Mouse (Mus musculus) embryonic facial prominence, embryonic 12.5 days (tissue): Measurements from ENCODE around the gene 1700025F22Rik. TPM values are rescaled to one million over a fixed set of nuclear protein-coding genes. Genes with fewer than 3 reads are reported as not detected.
"Not testable (repeated sequence)": the region's sequence is repeated elsewhere in the genome, so short reads cannot be mapped to it uniquely, and the experiment has no call there.

ENCODE experiments used
- ATAC-seq: fragments of 200-750 bp; cut with Nextera tagmentation; 2 replicates; pipeline ENCODE4 v1.8.0; 2017; ENCODE audit not compliant: insufficient number of reproducible peaks, insufficient read depth, low FRiP score, low TSS enrichment
- H3K27ac ChIP-seq: fragments of 300-500 bp; sonication (generic); 2 replicates; pipeline ENCODE4 v1.5.1; 2016; ENCODE audit warnings: mild to moderate bottlenecking
- H3K27me3 ChIP-seq: fragments of 300-500 bp; sonication (generic); 2 replicates; pipeline ENCODE4 v1.6.1; 2016; ENCODE audit warnings: mild to moderate bottlenecking, moderate library complexity
- H3K36me3 ChIP-seq: fragments of 300-500 bp; sonication (generic); 2 replicates; pipeline ENCODE4 v1.6.1; 2016; ENCODE audit warnings: mild to moderate bottlenecking
- H3K4me1 ChIP-seq: fragments of 300-500 bp; sonication (generic); 2 replicates; pipeline ENCODE4 v1.6.1; 2016
- H3K4me2 ChIP-seq: fragments of 300-500 bp; sonication (generic); replicated peaks from 2 replicates; pipeline ENCODE4 v1.6.1; 2016; ENCODE audit warnings: mild to moderate bottlenecking, moderate library complexity
- H3K4me3 ChIP-seq: fragments of 300-500 bp; sonication (generic); 2 replicates; pipeline ENCODE4 v1.5.1; 2016; ENCODE audit warnings: mild to moderate bottlenecking
- H3K9ac ChIP-seq: fragments of 300-500 bp; sonication (generic); 2 replicates; pipeline ENCODE4 v1.6.1; 2016; ENCODE audit warnings: mild to moderate bottlenecking, moderate library complexity
- H3K9me3 ChIP-seq: fragments of 300-500 bp; sonication (generic); 2 replicates; pipeline ENCODE4 v1.6.1; 2016; ENCODE audit warnings: mild to moderate bottlenecking, moderate library complexity
- WGBS: fragments of 180-500 bp; shearing (Covaris S2); methylation state at CpG from one replicate; pipeline ENCODE4 v1.1.7; 2016; 5-methylcytosine and 5-hydroxymethylcytosine counted together
- polyA plus RNA-seq: library from polyadenylated mRNA; unstranded; fragments of >200 nt; fragmentation: Nextera tagmentation; extraction: Ambion mirVana; gene quantifications from 2 replicates; pipeline ENCODE4 v1.2.1, GENCODE M21; 2016

The 1700025F22Rik gene
- polyA plus RNA-seq, 1 experiment from 2014 or later = not detected

DNA sequence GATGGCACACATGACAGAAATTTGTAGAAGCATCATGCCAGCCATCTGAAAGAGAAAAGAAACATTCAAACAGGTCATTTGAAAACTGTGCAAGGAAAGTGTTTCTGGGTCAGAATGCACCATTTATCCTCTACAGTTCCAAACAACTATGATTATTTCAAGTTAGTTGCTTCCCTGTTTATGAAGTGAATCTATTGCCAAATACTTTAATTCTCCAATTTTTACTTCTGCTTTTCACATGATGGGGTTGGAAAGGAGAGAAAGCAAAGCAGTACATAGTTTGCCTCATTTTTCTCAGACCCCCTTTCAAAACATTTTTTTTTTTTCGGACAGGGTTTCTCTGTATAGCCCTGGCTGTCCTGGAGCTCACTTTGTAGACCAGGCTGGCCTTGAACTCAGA, 63.2 kb downstream of the 1700025F22Rik start:
- Histone ChIP-seq H3K9me3 (no peaks in the 10 kb centered on the region), H3K27me3 (0 out of 2 replicates have a peak, but pooled peaks cover 2% of the 10 kb centered on the region), H3K4me2 (no peak overlapping the region), H3K27ac (no peak overlapping the region), H3K36me3 (no peaks in the 10 kb centered on the region), H3K4me1 (no peaks in the 10 kb centered on the region), H3K4me3 (no peak overlapping the region), H3K9ac (no peak overlapping the region)
- ATAC-seq = no peak
- WGBS = 85% methylated on average over 1 of the region's 1 CpGs

DNA sequence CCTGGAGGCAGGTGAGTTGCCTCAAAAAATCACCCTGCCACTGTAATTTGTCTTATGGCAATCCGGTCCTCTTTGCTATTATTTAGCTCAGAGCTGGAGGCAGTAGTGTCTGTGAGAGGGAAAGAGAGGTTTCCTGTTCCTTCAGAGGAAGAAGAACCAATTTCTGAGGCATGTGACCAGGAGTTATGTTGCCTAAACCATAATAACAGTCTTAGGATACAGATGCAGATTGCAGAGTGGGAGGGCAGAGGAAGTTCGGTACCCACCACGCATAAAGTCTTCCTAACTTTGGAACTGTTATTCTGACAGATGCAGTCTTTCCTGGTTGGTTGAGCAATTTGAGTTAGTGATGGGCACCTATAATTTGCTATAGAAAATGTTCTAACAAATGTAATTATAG, 66.7 kb downstream of the 1700025F22Rik start:
- 79% methylated on average over 3 of the region's 3 CpGs for WGBS
- H3K9ac ChIP-seq = no peak overlapping the region
- H3K36me3 ChIP-seq = no peaks in the 10 kb centered on the region
- no peak overlapping the region for H3K4me2 ChIP-seq
- no peak for ATAC-seq
- H3K4me3 ChIP-seq = no peak overlapping the region
- H3K4me1 ChIP-seq = no peaks in the 10 kb centered on the region
- H3K27ac ChIP-seq = no peak overlapping the region
- peaks cover 3% of the 10 kb centered on the region; the same call in 1 of the 2 replicates for H3K27me3 ChIP-seq
- no peaks in the 10 kb centered on the region for H3K9me3 ChIP-seq

DNA sequence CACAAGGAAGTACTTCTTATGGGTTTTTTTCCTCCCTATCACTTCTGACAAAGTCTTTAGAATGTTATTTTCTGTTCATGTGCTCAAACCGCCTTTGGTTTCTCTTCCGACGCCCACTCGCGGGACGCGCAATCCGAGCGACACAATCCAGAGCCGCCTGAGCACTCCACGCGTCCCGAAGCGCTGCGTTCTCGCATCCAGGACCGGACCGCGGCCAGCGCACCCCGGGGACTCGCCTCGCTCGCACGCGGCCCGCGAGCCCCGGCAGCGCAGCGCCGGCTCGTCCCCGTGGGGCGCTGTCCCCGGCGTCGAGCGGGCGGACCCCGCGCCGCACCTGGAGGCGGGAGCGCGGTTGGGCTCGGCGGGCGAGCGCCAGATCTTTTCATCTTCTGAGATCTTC, 73.0 kb downstream of the 1700025F22Rik start:
- 4% methylated on average over 50 of the region's 50 CpGs for WGBS
- H3K36me3 ChIP-seq, H3K27me3 ChIP-seq, H3K9me3 ChIP-seq, H3K9ac ChIP-seq, H3K27ac ChIP-seq, ATAC-seq, H3K4me1 ChIP-seq: not testable (repeated sequence)
- Histone ChIP-seq H3K4me2 (peak overlapping the region; percentile 51), H3K4me3 (peak overlapping the region; percentile 34)

Other genes with a start within 250 kb of the 1700025F22Rik start
- 0.10 TPM in 1 of 2 replicates, not detected in the other for gene Zp1, start 244.7 kb downstream of the 1700025F22Rik start, polyA plus RNA-seq
- gene Ptgdr2, start 228.2 kb downstream of the 1700025F22Rik start, polyA plus RNA-seq = 0.14 and 0.18 TPM in 2 replicates
- 32.3 and 32.8 TPM in 2 replicates for gene Ccdc86, start 216.1 kb downstream of the 1700025F22Rik start, polyA plus RNA-seq
- gene Ms4a10, start 190.7 kb downstream of the 1700025F22Rik start, polyA plus RNA-seq = not detected in 2 replicates
- not detected in 2 replicates for gene Ms4a15, start 172.1 kb downstream of the 1700025F22Rik start, polyA plus RNA-seq
- gene Ms4a18, start 147.3 kb downstream of the 1700025F22Rik start, polyA plus RNA-seq = not detected in 2 replicates
- gene Ms4a8a, start 84.2 kb downstream of the 1700025F22Rik start, polyA plus RNA-seq = not detected in 2 replicates
- not detected in 2 replicates for gene 1700017D01Rik, start 34.4 kb downstream of the 1700025F22Rik start, polyA plus RNA-seq
- not detected in 2 replicates for gene Ms4a13, start 31.4 kb upstream of the 1700025F22Rik start, polyA plus RNA-seq
- gene Ms4a12, start 67.1 kb upstream of the 1700025F22Rik start, polyA plus RNA-seq = not detected in 2 replicates
- 0.05 TPM in 1 of 2 replicates, not detected in the other for gene Ms4a1, start 100.9 kb upstream of the 1700025F22Rik start, polyA plus RNA-seq
- gene Ms4a5, start 118.6 kb upstream of the 1700025F22Rik start, polyA plus RNA-seq = not detected in 2 replicates
- 0.05 TPM in 1 of 2 replicates, not detected in the other for gene Ms4a14, start 149.1 kb upstream of the 1700025F22Rik start, polyA plus RNA-seq
- gene Ms4a7, start 170.8 kb upstream of the 1700025F22Rik start, polyA plus RNA-seq = 2.9 TPM in 2 replicates
- 2.1 and 3.0 TPM in 2 replicates for gene Ms4a4a, start 210.2 kb upstream of the 1700025F22Rik start, polyA plus RNA-seq
- 0.43 and 0.57 TPM in 2 replicates for gene Ms4a4c, start 239.4 kb upstream of the 1700025F22Rik start, polyA plus RNA-seq